23 mouse cellular contexts compared by ENCODE assay signal in the genomic region with DNA sequence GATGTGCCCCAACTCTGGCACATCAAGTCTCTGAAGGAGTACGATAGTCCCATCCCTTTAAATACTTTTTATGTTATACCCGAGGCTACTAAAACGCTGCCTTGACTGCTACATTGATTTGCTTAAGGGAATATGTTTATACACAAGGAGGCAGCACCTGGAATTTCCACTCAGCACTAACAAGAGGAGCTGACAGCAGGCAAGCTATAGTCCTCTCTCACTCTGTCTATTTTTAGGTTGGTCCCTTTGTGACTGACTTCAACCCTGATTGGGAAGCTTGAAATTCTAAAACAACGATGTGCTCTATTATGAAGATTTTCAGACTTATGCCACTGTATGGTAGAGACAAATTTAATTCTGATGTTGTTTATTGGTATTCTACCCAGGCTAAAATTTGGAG. TPM values are rescaled to one million over a fixed set of nuclear protein-coding genes. Genes with fewer than 3 reads are reported as not detected.
DNase-seq lines count a peak whose midpoint lies in the region; ATAC-seq and TF ChIP-seq lines count a peak whose summit lies in the region.
"Had no signal": no experiment of that assay in that cellular context is flagged by ENCODE, and none has a peak within 500 bp of the region (broad histone marks: within the 10 kb centered on the region; RNA-seq: fewer than 3 reads in every experiment).

No protein-coding gene starts in this region.

- peaks cover 5% of the 10 kb centered on the region; the same call in 1 of the 2 replicates for H3K4me1 ChIP-seq in heart, embryonic 10.5 days
- H3K4me1 ChIP-seq in midbrain, postnatal 0 days (ENCODE audit: insufficient read depth, low read length): no peaks in the 10 kb centered on the region
- H3K4me1 ChIP-seq in midbrain, embryonic 14.5 days (ENCODE audit: control insufficient read depth, insufficient read depth, low read length): no peaks in the 10 kb centered on the region
- peaks cover 10% of the 10 kb centered on the region; the same call in 1 of the 2 replicates for H3K4me1 ChIP-seq in heart, postnatal 0 days (ENCODE audit: control insufficient read depth, insufficient read depth)
- H3K4me1 ChIP-seq: embryonic facial prominence, embryonic 13.5 days; forebrain, embryonic 12.5 days had no signal

- no peak for TF ChIP-seq EP300 in heart, postnatal 0 days (IDR thresholded peaks at IDR 0.05; ENCODE audit: low read depth)

- WGBS in heart, embryonic 10.5 days: 48% methylated on average over 4 of the region's 4 CpGs
- WGBS in midbrain, postnatal 0 days: 60% methylated on average over 4 of the region's 4 CpGs
- 71% methylated on average over 4 of the region's 4 CpGs for WGBS in midbrain, embryonic 14.5 days
- WGBS in heart, postnatal 0 days: 31% methylated on average over 4 of the region's 4 CpGs

- peak; percentile 24 for TF ChIP-seq CTCF in midbrain, postnatal 0 days (IDR thresholded peaks at IDR 0.05)
- peak; percentile 44 for TF ChIP-seq CTCF in heart, postnatal 0 days (IDR thresholded peaks at IDR 0.05; ENCODE audit: low read depth)

- no peak overlapping the region for H3K9ac ChIP-seq in midbrain, postnatal 0 days (replicated peaks; ENCODE audit: low read length, poor library complexity, severe bottlenecking)
- H3K9ac ChIP-seq in midbrain, embryonic 14.5 days (replicated peaks; ENCODE audit: low read length): no peak overlapping the region
- 0 out of 2 replicates have a peak overlapping the region, but pooled peaks have one; percentile 25 for H3K9ac ChIP-seq in heart, postnatal 0 days (replicated peaks; ENCODE audit: low read depth, low read length)
- H3K9ac ChIP-seq: embryonic facial prominence, embryonic 13.5 days; forebrain, embryonic 12.5 days; hindbrain, embryonic 15.5 days had no signal

- no peak overlapping the region for H3K4me2 ChIP-seq in midbrain, postnatal 0 days (ENCODE audit: low read depth, low read length, poor library complexity, severe bottlenecking)
- no peak overlapping the region for H3K4me2 ChIP-seq in midbrain, embryonic 14.5 days (ENCODE audit: low read length)
- H3K4me2 ChIP-seq in heart, postnatal 0 days (ENCODE audit: low read depth, low read length): peak overlapping the region; percentile 35; the same call in 1 of the 2 replicates
- H3K4me2 ChIP-seq: embryonic facial prominence, embryonic 13.5 days; forebrain, embryonic 12.5 days; hindbrain, embryonic 15.5 days had no signal

- no peak overlapping the region for H3K4me3 ChIP-seq in heart, embryonic 10.5 days
- no peak overlapping the region for H3K4me3 ChIP-seq in midbrain, postnatal 0 days (ENCODE audit: low read depth, low read length)
- H3K4me3 ChIP-seq in midbrain, embryonic 14.5 days (replicated peaks; ENCODE audit: low read depth, low read length): no peak overlapping the region
- no peak overlapping the region for H3K4me3 ChIP-seq in heart, postnatal 0 days (ENCODE audit: low read depth, low read length)
- H3K4me3 ChIP-seq: embryonic facial prominence, embryonic 13.5 days; forebrain, embryonic 12.5 days; gastrocnemius, adult 2 months; hindbrain, embryonic 15.5 days had no signal

- peak overlapping the region; percentile 47; the same call in 1 of the 2 replicates for H3K27ac ChIP-seq in heart, embryonic 10.5 days
- H3K27ac ChIP-seq in midbrain, postnatal 0 days (ENCODE audit: low read depth, low read length): no peak overlapping the region
- H3K27ac ChIP-seq in midbrain, embryonic 14.5 days (replicated peaks; ENCODE audit: low read depth, low read length): no peak overlapping the region
- H3K27ac ChIP-seq in heart, postnatal 0 days (ENCODE audit: low read depth): peak overlapping the region; percentile 65
- H3K27ac ChIP-seq: embryonic facial prominence, embryonic 13.5 days; forebrain, embryonic 12.5 days; gastrocnemius, adult 2 months; hindbrain, embryonic 15.5 days had no signal

- H3K36me3 ChIP-seq in heart, embryonic 10.5 days: no peaks in the 10 kb centered on the region
- no peaks in the 10 kb centered on the region for H3K36me3 ChIP-seq in midbrain, postnatal 0 days (ENCODE audit: insufficient read depth, low read length)
- no peaks in the 10 kb centered on the region for H3K36me3 ChIP-seq in midbrain, embryonic 14.5 days (ENCODE audit: control insufficient read depth, insufficient read depth, low read length)
- H3K36me3 ChIP-seq in heart, postnatal 0 days (replicated peaks; ENCODE audit: control insufficient read depth, insufficient read depth, low read length): no peaks in the 10 kb centered on the region
- H3K36me3 ChIP-seq: embryonic facial prominence, embryonic 13.5 days; forebrain, embryonic 12.5 days; G1E; hindbrain, embryonic 15.5 days had no signal

- no peak for DNase-seq in frontal cortex, postnatal 36 days (ENCODE audit: low spot score in 2 of 2)
- DNase-seq in heart, embryonic 10.5 days (ENCODE audit: low spot score): no peak
- DNase-seq in heart, postnatal 4 days: no peak
- DNase-seq in midbrain, postnatal 0 days (ENCODE audit: low spot score): no peak
- no peak for DNase-seq in midbrain, embryonic 14.5 days
- DNase-seq in heart, postnatal 0 days (ENCODE audit: low spot score): peak; percentile 77
- DNase-seq in embryo, embryonic 10.5 days (ENCODE audit: low spot score): no peak
- DNase-seq: adrenal gland, postnatal 10 days; B cell, adult 2 months; cerebellum, adult 11-12 months; cerebellum, adult 9-10 months; cerebellum, postnatal 25 days; gastrocnemius, adult 2 months; gastrocnemius, postnatal 25 days; kidney, adult 8-10 months had no signal

- H3K27me3 ChIP-seq in heart, embryonic 10.5 days (ENCODE audit: insufficient read depth, poor library complexity, severe bottlenecking): no peaks in the 10 kb centered on the region
- no peaks in the 10 kb centered on the region for H3K27me3 ChIP-seq in midbrain, postnatal 0 days (ENCODE audit: insufficient read depth, low read length)
- no peaks in the 10 kb centered on the region for H3K27me3 ChIP-seq in midbrain, embryonic 14.5 days (ENCODE audit: control insufficient read depth, insufficient read depth, low read length)
- H3K27me3 ChIP-seq in heart, postnatal 0 days (ENCODE audit: control insufficient read depth, insufficient read depth, low read length): no peaks in the 10 kb centered on the region
- H3K27me3 ChIP-seq: embryonic facial prominence, embryonic 13.5 days; forebrain, embryonic 12.5 days; hindbrain, embryonic 15.5 days had no signal

- ATAC-seq in frontal cortex, adult (ENCODE audit: low TSS enrichment): peak; percentile 74
- no peak for ATAC-seq in midbrain, postnatal 0 days (ENCODE audit: low FRiP score)
- no peak for ATAC-seq in midbrain, embryonic 14.5 days (ENCODE audit: low FRiP score, low TSS enrichment)
- ATAC-seq in heart, postnatal 0 days (ENCODE audit: insufficient read depth, low read depth): peak; percentile 79; the same call in 1 of the 2 replicates
- ATAC-seq: CD4-positive, CD25-positive, alpha-beta regulatory T cell, adult 4 months; forebrain, embryonic 16.5 days; intestine, embryonic 16.5 days had no signal

- H3K9me3 ChIP-seq in heart, embryonic 10.5 days: no peaks in the 10 kb centered on the region
- no peaks in the 10 kb centered on the region for H3K9me3 ChIP-seq in midbrain, postnatal 0 days (ENCODE audit: low read length)
- no peaks in the 10 kb centered on the region for H3K9me3 ChIP-seq in midbrain, embryonic 14.5 days (ENCODE audit: control insufficient read depth, low read length)
- H3K9me3 ChIP-seq in heart, postnatal 0 days (replicated peaks; ENCODE audit: control insufficient read depth, low read length): no peaks in the 10 kb centered on the region
- H3K9me3 ChIP-seq: embryonic facial prominence, embryonic 13.5 days; forebrain, embryonic 12.5 days; G1E; hindbrain, embryonic 15.5 days had no signal

RNA-seq across cellular contexts. Expression of gene Kcna4, which starts 15.6 kb away (rescaled TPM):
- polyA plus RNA-seq in heart, embryonic 10.5 days (2016; fragmentation: Nextera tagmentation; extraction: Ambion mirVana): 1.3 and 2.7 TPM in 2 replicates
- 1 to 10 TPM; 7.7 to 9.6 TPM for total RNA-seq in heart, postnatal 4 days (2021)
- total RNA-seq in midbrain, postnatal 0 days (2014; rRNA removed): 19.5 and 22.8 TPM in 2 replicates
- 5.7 and 7.6 TPM in 2 replicates for polyA plus RNA-seq in midbrain, postnatal 0 days (2015; fragmentation: Nextera tagmentation; extraction: Ambion mirVana)
- polyA plus RNA-seq in midbrain, embryonic 14.5 days (2014; fragmentation: Nextera tagmentation; extraction: Ambion mirVana): 5.2 and 5.7 TPM in 2 replicates
- total RNA-seq in heart, postnatal 0 days (2014; rRNA removed; ENCODE audit: low replicate concordance): 4.9 and 9.1 TPM in 2 replicates
- 3.9 and 4.0 TPM in 2 replicates for polyA plus RNA-seq in heart, postnatal 0 days (2015; fragmentation: Nextera tagmentation; extraction: Ambion mirVana)
- total RNA-seq: gastrocnemius, adult 2 months; gastrocnemius, postnatal 25 days had no signal
- polyA plus RNA-seq: CD4-positive, CD25-positive, alpha-beta regulatory T cell, adult 4 months; G1E had no signal

Comparison
In these comparisons a context has a peak if more than half of its experiments do, and no peak if none do; other contexts are left out.
1. ATAC-seq: peak in frontal cortex, adult (single experiment) and heart, postnatal 0 days (single experiment); none in midbrain, postnatal 0 days (single experiment) and midbrain, embryonic 14.5 days (single experiment).
2. H3K27ac ChIP-seq: peak in heart, embryonic 10.5 days (single experiment) and heart, postnatal 0 days (single experiment); none in midbrain, postnatal 0 days (single experiment) and midbrain, embryonic 14.5 days (single experiment).